Comparison of ENCODE assay signal across 20 mouse cellular contexts in the genomic region with DNA sequence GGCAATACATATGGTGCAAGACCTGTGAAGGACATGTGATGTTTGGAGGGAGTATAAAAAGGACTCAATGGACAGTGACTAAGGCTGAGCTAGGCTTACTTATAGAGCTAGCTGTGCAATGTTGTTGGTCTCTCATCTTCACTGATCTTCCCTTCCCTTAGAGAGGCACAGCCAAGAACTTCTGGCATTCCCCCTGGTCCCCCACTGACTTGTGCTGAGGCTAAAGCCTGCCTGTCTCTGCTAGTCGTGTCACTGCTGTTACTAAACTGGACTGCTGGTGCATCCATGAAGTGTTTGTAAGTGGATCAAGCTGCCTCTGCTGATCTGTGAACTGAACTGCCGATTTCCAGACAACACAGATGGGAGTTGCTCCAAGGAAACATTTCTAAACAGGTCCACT.
DNase-seq lines count a peak whose midpoint lies in the region; ATAC-seq lines count a peak whose summit lies in the region.
"Had no signal": no experiment of that assay in that cellular context is flagged by ENCODE, and none has a peak within 500 bp of the region (broad histone marks: within the 10 kb centered on the region; RNA-seq: fewer than 3 reads in every experiment).

No protein-coding gene starts in this region.

- no peaks in the 10 kb centered on the region for H3K36me3 ChIP-seq in hindbrain, embryonic 13.5 days
- H3K36me3 ChIP-seq: embryonic facial prominence, embryonic 13.5 days; forebrain, embryonic 12.5 days; heart, embryonic 15.5 days; intestine, embryonic 15.5 days had no signal

- intact Hi-C loops in gastrocnemius, postnatal 36 days (cut with DNase I) = no loop called here

- H3K4me3 ChIP-seq in hindbrain, embryonic 13.5 days = no peak overlapping the region
- H3K4me3 ChIP-seq: embryonic facial prominence, embryonic 13.5 days; forebrain, embryonic 12.5 days; heart, adult 2 months; heart, embryonic 15.5 days; intestine, embryonic 15.5 days had no signal

- peak; percentile 3 for DNase-seq in lung, postnatal 36 days
- DNase-seq in lung, postnatal 25 days (ENCODE audit: low spot score) = no peak
- peak; percentile 42 to 45 for DNase-seq in cerebellum, adult 18-20 months
- DNase-seq in cerebellum, adult 9-10 months = peak; percentile 65
- DNase-seq in cerebellum, postnatal 25 days = peak; percentile 64 to 65
- DNase-seq in right cerebral cortex, postnatal 36 days (ENCODE audit: low spot score in 2 of 2) = no peak
- DNase-seq in gastrocnemius, postnatal 36 days = no peak
- DNase-seq: adrenal gland, adult 8-10 months; adrenal gland, postnatal 36 days; gastrocnemius, postnatal 10 days; heart, adult 2 months; heart, postnatal 14 days had no signal

- no peaks in the 10 kb centered on the region for H3K4me1 ChIP-seq in hindbrain, embryonic 13.5 days (replicated peaks)
- H3K4me1 ChIP-seq: embryonic facial prominence, embryonic 13.5 days; forebrain, embryonic 12.5 days; heart, embryonic 15.5 days; intestine, embryonic 15.5 days had no signal

- 82% methylated on average over 2 of the region's 2 CpGs for WGBS in hindbrain, embryonic 13.5 days

- H3K27ac ChIP-seq in hindbrain, embryonic 13.5 days = no peak overlapping the region
- H3K27ac ChIP-seq: embryonic facial prominence, embryonic 13.5 days; forebrain, embryonic 12.5 days; heart, adult 2 months; heart, embryonic 15.5 days; hindbrain, embryonic 14.5 days; intestine, embryonic 15.5 days had no signal

- H3K4me2 ChIP-seq in hindbrain, embryonic 13.5 days = no peak overlapping the region
- H3K4me2 ChIP-seq: embryonic facial prominence, embryonic 13.5 days; forebrain, embryonic 12.5 days; heart, embryonic 11.5 days; heart, embryonic 15.5 days; hindbrain, embryonic 14.5 days; intestine, embryonic 15.5 days had no signal

- no peaks in the 10 kb centered on the region for H3K9me3 ChIP-seq in hindbrain, embryonic 13.5 days
- H3K9me3 ChIP-seq: embryonic facial prominence, embryonic 13.5 days; forebrain, embryonic 12.5 days; heart, embryonic 15.5 days; intestine, embryonic 15.5 days had no signal

- no peak for ATAC-seq in hindbrain, embryonic 13.5 days (ENCODE audit: low FRiP score)
- ATAC-seq: forebrain, embryonic 16.5 days; intestine, embryonic 15.5 days had no signal

- no peak overlapping the region for H3K9ac ChIP-seq in hindbrain, embryonic 13.5 days
- H3K9ac ChIP-seq: embryonic facial prominence, embryonic 13.5 days; forebrain, embryonic 12.5 days; heart, embryonic 15.5 days; hindbrain, embryonic 14.5 days; intestine, embryonic 15.5 days had no signal

- no peaks in the 10 kb centered on the region for H3K27me3 ChIP-seq in hindbrain, embryonic 13.5 days
- H3K27me3 ChIP-seq: embryonic facial prominence, embryonic 13.5 days; forebrain, embryonic 12.5 days; heart, embryonic 15.5 days; intestine, embryonic 15.5 days had no signal

Comparison
In these comparisons a context has a peak if more than half of its experiments do, and no peak if none do; other contexts are left out.
1. DNase-seq: peak in lung, postnatal 36 days (single experiment), cerebellum, adult 18-20 months (2 of 2), cerebellum, adult 9-10 months (single experiment) and cerebellum, postnatal 25 days (2 of 2); none in lung, postnatal 25 days (single experiment), right cerebral cortex, postnatal 36 days (0 of 2) and gastrocnemius, postnatal 36 days (0 of 2).